Mouse (Mus musculus) kidney, embryonic 14.5 days (tissue): ENCODE measurements at regions not wholly inside any gene's neighbourhood (a gene's known extent, or its start where the extent isn't known, plus 50 kb on each side); places are given as distances from the start of the nearest gene placed in this dataset. TPM values are rescaled to one million over a fixed set of nuclear protein-coding genes. Genes with fewer than 3 reads are reported as not detected.

Source experiments
- ATAC-seq: fragments of 200-750 bp; cut with Nextera tagmentation; 2 replicates; pipeline ENCODE4 v1.8.0; 2017; ENCODE audit warnings: moderate number of reproducible peaks, mild to moderate bottlenecking, moderate TSS enrichment, moderate library complexity; ENCODE audit not compliant: low FRiP score, low TSS enrichment
- H3K27ac ChIP-seq: fragments of 300-500 bp; sonication (generic); 2 replicates; pipeline ENCODE4 v1.5.1; 2014; ENCODE audit warnings: low read depth, mild to moderate bottlenecking, low read length, moderate library complexity, mixed read lengths
- H3K27me3 ChIP-seq: fragments of 300-500 bp; sonication (generic); 2 replicates; pipeline ENCODE4 v1.6.1; 2014; ENCODE audit warnings: mild to moderate bottlenecking, low read length; ENCODE audit not compliant: control insufficient read depth, insufficient read depth
- H3K36me3 ChIP-seq: fragments of 300-500 bp; sonication (generic); 2 replicates; pipeline ENCODE4 v1.6.1; 2014; ENCODE audit warnings: low read length, mixed read lengths; ENCODE audit not compliant: control insufficient read depth, insufficient read depth
- H3K4me1 ChIP-seq: fragments of 300-500 bp; sonication (generic); 2 replicates; pipeline ENCODE4 v1.6.1; 2014; ENCODE audit warnings: low read length, mixed read lengths; ENCODE audit not compliant: control insufficient read depth, insufficient read depth
- H3K4me2 ChIP-seq: fragments of 300-500 bp; sonication (generic); replicated peaks from 2 replicates; pipeline ENCODE4 v1.6.1; 2014; ENCODE audit warnings: low read depth, mild to moderate bottlenecking, low read length
- H3K4me3 ChIP-seq: fragments of 300-500 bp; sonication (generic); 2 replicates; pipeline ENCODE4 v1.5.1; 2014; ENCODE audit warnings: mild to moderate bottlenecking, low read length
- H3K9ac ChIP-seq: fragments of 300-500 bp; sonication (generic); 2 replicates; pipeline ENCODE4 v1.6.1; 2014; ENCODE audit warnings: low read depth, mild to moderate bottlenecking, low read length, moderate library complexity
- H3K9me3 ChIP-seq: fragments of 300-500 bp; sonication (generic); 2 replicates; pipeline ENCODE4 v1.6.1; 2016; ENCODE audit warnings: low read length; ENCODE audit not compliant: control insufficient read depth
- WGBS: fragments of 180-500 bp; shearing (Covaris S2); extraction: QIAGEN DNeasy Blood & Tissue Kit; methylation state at CpG from one replicate; pipeline ENCODE4 v1.1.7; 2014; 5-methylcytosine and 5-hydroxymethylcytosine counted together
- microRNA-seq: library from miRNA; unstranded; fragments of <30 nt; microRNA quantifications from one replicate; pipeline ENCODE4, GENCODE M21; 2016

- peaks cover 7% of the 10 kb centered on the region; the same call in 1 of the 2 replicates for H3K9me3 ChIP-seq
- no peaks in the 10 kb centered on the region for H3K27me3 ChIP-seq
- 79% methylated on average over 3 of the region's 3 CpGs for WGBS
- H3K4me1 ChIP-seq, result no peaks in the 10 kb centered on the region
- H3K27ac ChIP-seq, result no peak overlapping the region
- no peak for ATAC-seq
- no peak overlapping the region for H3K4me3 ChIP-seq
- no peak overlapping the region for H3K9ac ChIP-seq
- no peak overlapping the region for H3K4me2 ChIP-seq
- H3K36me3 ChIP-seq, result no peaks in the 10 kb centered on the region
Observed at GRCm38 (mm10) chr10:24981763-24982162, 54.5 kb upstream of the Arg1 start.

Small RNA genes lying in the stretch of these regions (microRNA-seq; reads per million reads assigned to microRNA genes)
- gene Gm22566, result not detected
